Mouse (Mus musculus) stomach, embryonic 15.5 days (tissue): ENCODE data around the gene Srsf6. TPM values are rescaled to one million over a fixed set of nuclear protein-coding genes. Genes with fewer than 3 reads are reported as not detected.

Source experiments
- ATAC-seq: fragments of 200-750 bp; cut with Nextera tagmentation; 2 replicates; pipeline ENCODE4 v1.8.0; 2017; ENCODE audit warnings: low read depth, moderate number of reproducible peaks, moderate TSS enrichment; ENCODE audit not compliant: insufficient read depth, low FRiP score
- H3K27ac ChIP-seq: fragments of 300-500 bp; sonication (generic); 2 replicates; pipeline ENCODE4 v1.5.1; 2015; ENCODE audit warnings: mild to moderate bottlenecking, inconsistent platforms
- H3K27me3 ChIP-seq: fragments of 300-500 bp; sonication (generic); replicated peaks from 2 replicates; pipeline ENCODE4 v1.6.1; 2015; ENCODE audit warnings: inconsistent platforms
- H3K36me3 ChIP-seq: fragments of 300-500 bp; sonication (generic); 2 replicates; pipeline ENCODE4 v1.6.1; 2015; ENCODE audit warnings: inconsistent platforms
- H3K4me1 ChIP-seq: fragments of 300-500 bp; sonication (generic); 2 replicates; pipeline ENCODE4 v1.6.1; 2015; ENCODE audit warnings: inconsistent platforms
- H3K4me2 ChIP-seq: fragments of 300-500 bp; sonication (generic); 2 replicates; pipeline ENCODE4 v1.6.1; 2015; ENCODE audit warnings: mild to moderate bottlenecking, inconsistent platforms
- H3K4me3 ChIP-seq: fragments of 300-500 bp; sonication (generic); replicated peaks from 2 replicates; pipeline ENCODE4 v1.5.1; 2015; ENCODE audit warnings: inconsistent platforms
- H3K9ac ChIP-seq: fragments of 300-500 bp; sonication (generic); 2 replicates; pipeline ENCODE4 v1.6.1; 2015; ENCODE audit warnings: inconsistent platforms
- H3K9me3 ChIP-seq: fragments of 300-500 bp; sonication (generic); 2 replicates; pipeline ENCODE4 v1.6.1; 2016; ENCODE audit warnings: inconsistent platforms
- WGBS: fragments of 180-500 bp; shearing (Covaris S2); methylation state at CpG from one replicate; pipeline ENCODE4 v1.1.7; 2015; 5-methylcytosine and 5-hydroxymethylcytosine counted together
- polyA plus RNA-seq: library from polyadenylated mRNA; unstranded; fragments of >200 nt; fragmentation: Nextera tagmentation; extraction: Ambion mirVana; gene quantifications from 2 replicates; pipeline ENCODE4 v1.2.1, GENCODE M21; 2015

Srsf6 gene
- polyA plus RNA-seq, 1 experiment from 2014 or later = 170 TPM

GRCm38 (mm10) chr2:162914040-162914439 is 17.3 kb upstream of the Srsf6 start:
- Histone ChIP-seq H3K4me3 (no peak overlapping the region), H3K27ac (no peak overlapping the region), H3K27me3 (no peaks in the 10 kb centered on the region), H3K36me3 (no peaks in the 10 kb centered on the region), H3K4me2 (no peak overlapping the region), H3K4me1 (no peaks in the 10 kb centered on the region), H3K9ac (no peak overlapping the region), H3K9me3 (no peaks in the 10 kb centered on the region)
- no peak for ATAC-seq
- 69% methylated on average over 3 of the region's 3 CpGs for WGBS

GRCm38 (mm10) chr2:162914519-162914918 is 16.8 kb upstream of the Srsf6 start:
- Histone ChIP-seq H3K9me3 (no peaks in the 10 kb centered on the region), H3K9ac (no peak overlapping the region), H3K27me3 (no peaks in the 10 kb centered on the region), H3K36me3 (no peaks in the 10 kb centered on the region), H3K4me3 (no peak overlapping the region), H3K27ac (no peak overlapping the region), H3K4me2 (no peak overlapping the region), H3K4me1 (no peaks in the 10 kb centered on the region)
- WGBS = 42% methylated on average over 2 of the region's 2 CpGs
- no peak for ATAC-seq

GRCm38 (mm10) chr2:162919926-162920325 is 11.4 kb upstream of the Srsf6 start:
- Histone ChIP-seq H3K27me3 (no peaks in the 10 kb centered on the region), H3K4me2 (no peak overlapping the region), H3K9me3 (no peaks in the 10 kb centered on the region), H3K4me1 (no peaks in the 10 kb centered on the region), H3K4me3 (no peak overlapping the region), H3K36me3 (no peaks in the 10 kb centered on the region), H3K27ac (no peak overlapping the region), H3K9ac (no peak overlapping the region)
- 43% methylated on average over 5 of the region's 5 CpGs for WGBS
- no peak for ATAC-seq

GRCm38 (mm10) chr2:162922183-162922582 is 9.1 kb upstream of the Srsf6 start:
- ATAC-seq = no peak
- Histone ChIP-seq H3K4me2 (no peak overlapping the region), H3K4me3 (no peak overlapping the region), H3K27me3 (no peaks in the 10 kb centered on the region), H3K9me3 (no peaks in the 10 kb centered on the region), H3K4me1 (no peaks in the 10 kb centered on the region), H3K27ac (no peak overlapping the region), H3K9ac (no peak overlapping the region), H3K36me3 (no peaks in the 10 kb centered on the region)
- WGBS = 10% methylated on average over 6 of the region's 6 CpGs

- no peaks in the 10 kb centered on the region for H3K36me3 ChIP-seq
- WGBS = 64% methylated on average over 5 of the region's 5 CpGs
- no peaks in the 10 kb centered on the region for H3K27me3 ChIP-seq
- H3K4me2 ChIP-seq = no peak overlapping the region
- ATAC-seq = 0 out of 2 replicates have a peak, but pooled peaks have one; percentile 38
- H3K4me1 ChIP-seq = no peaks in the 10 kb centered on the region
- no peaks in the 10 kb centered on the region for H3K9me3 ChIP-seq
- no peak overlapping the region for H3K4me3 ChIP-seq
- no peak overlapping the region for H3K27ac ChIP-seq
- H3K9ac ChIP-seq = no peak overlapping the region
Observed at GRCm38 (mm10) chr2:162922834-162923233, 8.5 kb upstream of the Srsf6 start.

- H3K27me3 ChIP-seq = no peaks in the 10 kb centered on the region
- no peaks in the 10 kb centered on the region for H3K4me1 ChIP-seq
- no peaks in the 10 kb centered on the region for H3K36me3 ChIP-seq
- H3K9me3 ChIP-seq = no peaks in the 10 kb centered on the region
- H3K4me3 ChIP-seq = no peak overlapping the region
- H3K9ac ChIP-seq = no peak overlapping the region
- no peak for ATAC-seq
- H3K27ac ChIP-seq = no peak overlapping the region
- no peak overlapping the region for H3K4me2 ChIP-seq
- WGBS = 76% methylated on average over 5 of the region's 5 CpGs
Observed at GRCm38 (mm10) chr2:162924126-162924525, 7.2 kb upstream of the Srsf6 start.

- WGBS = 62% methylated on average over 3 of the region's 3 CpGs
- H3K9ac ChIP-seq = no peak overlapping the region
- H3K4me3 ChIP-seq = no peak overlapping the region
- no peaks in the 10 kb centered on the region for H3K9me3 ChIP-seq
- no peaks in the 10 kb centered on the region for H3K27me3 ChIP-seq
- no peak for ATAC-seq
- no peak overlapping the region for H3K4me2 ChIP-seq
- H3K36me3 ChIP-seq = no peaks in the 10 kb centered on the region
- peaks cover 6% of the 10 kb centered on the region for H3K4me1 ChIP-seq
- H3K27ac ChIP-seq = no peak overlapping the region; the same call in 1 of the 2 replicates
Observed at GRCm38 (mm10) chr2:162927918-162928585, 3.3 kb upstream of the Srsf6 start.

- Histone ChIP-seq H3K4me2 (no peak overlapping the region), H3K27ac (no peak overlapping the region), H3K36me3 (peaks cover 15% of the 10 kb centered on the region), H3K9ac (no peak overlapping the region), H3K4me1 (peaks cover 10% of the 10 kb centered on the region), H3K9me3 (no peaks in the 10 kb centered on the region), H3K27me3 (no peaks in the 10 kb centered on the region), H3K4me3 (no peak overlapping the region)
- WGBS = 53% methylated on average over 3 of the region's 3 CpGs
- ATAC-seq = no peak
Observed at GRCm38 (mm10) chr2:162929704-162930103, 1.6 kb upstream of the Srsf6 start.

- Histone ChIP-seq H3K4me3 (peak overlapping the region; percentile 99), H3K9me3 (no peaks in the 10 kb centered on the region), H3K27ac (peak overlapping the region; percentile 97), H3K27me3 (no peaks in the 10 kb centered on the region), H3K36me3 (peaks cover 15% of the 10 kb centered on the region), H3K4me2 (peak overlapping the region; percentile 87), H3K4me1 (peaks cover 10% of the 10 kb centered on the region), H3K9ac (peak overlapping the region; percentile 50)
- no peak for ATAC-seq
- 1% methylated on average over 18 of the region's 18 CpGs for WGBS
Observed at GRCm38 (mm10) chr2:162930516-162931122, 709 bp upstream of the Srsf6 start.

GRCm38 (mm10) chr2:162931674-162932650 is 634 bp downstream of the Srsf6 start:
- Histone ChIP-seq H3K9ac (peak overlapping the region; percentile 100), H3K36me3 (peaks cover 23% of the 10 kb centered on the region), H3K27me3 (no peaks in the 10 kb centered on the region), H3K4me1 (peaks cover 10% of the 10 kb centered on the region), H3K27ac (peak overlapping the region; percentile 97), H3K4me3 (peak overlapping the region; percentile 99), H3K4me2 (peak overlapping the region; percentile 66), H3K9me3 (no peaks in the 10 kb centered on the region)
- WGBS = under 1% methylated on average over 101 of the region's 103 CpGs
- peak; percentile 59 for ATAC-seq

GRCm38 (mm10) chr2:162932706-162933105 is 1.4 kb downstream of the Srsf6 start:
- H3K4me2 ChIP-seq = peak overlapping the region; percentile 66
- no peaks in the 10 kb centered on the region for H3K9me3 ChIP-seq
- H3K4me3 ChIP-seq = peak overlapping the region; percentile 99
- H3K36me3 ChIP-seq = peaks cover 27% of the 10 kb centered on the region
- no peak for ATAC-seq
- no peak overlapping the region for H3K27ac ChIP-seq
- 33% methylated on average over 4 of the region's 4 CpGs for WGBS
- H3K9ac ChIP-seq = no peak overlapping the region
- H3K4me1 ChIP-seq = peaks cover 10% of the 10 kb centered on the region
- no peaks in the 10 kb centered on the region for H3K27me3 ChIP-seq

- H3K4me2 ChIP-seq = no peak overlapping the region
- H3K27ac ChIP-seq = no peak overlapping the region
- no peaks in the 10 kb centered on the region for H3K27me3 ChIP-seq
- 90% methylated on average over 19 of the region's 19 CpGs for WGBS
- ATAC-seq = no peak
- H3K9ac ChIP-seq = no peak overlapping the region
- H3K4me1 ChIP-seq = peaks cover 10% of the 10 kb centered on the region
- peaks cover 37% of the 10 kb centered on the region for H3K36me3 ChIP-seq
- no peaks in the 10 kb centered on the region for H3K9me3 ChIP-seq
- H3K4me3 ChIP-seq = no peak overlapping the region
Observed at GRCm38 (mm10) chr2:162934421-162934820, 3.1 kb downstream of the Srsf6 start.
